Mouse (Mus musculus): ENCODE data around the gene Pacs1. TPM values are rescaled to one million over a fixed set of nuclear protein-coding genes. Genes with fewer than 3 reads are reported as not detected.
"Not testable (repeated sequence)": the region's sequence is repeated elsewhere in the genome, so short reads cannot be mapped to it uniquely, and the experiment has no call there.

Gene Pacs1
- polyA plus RNA-seq, 1 experiment from 2014 or later: 3.3 TPM

DNA sequence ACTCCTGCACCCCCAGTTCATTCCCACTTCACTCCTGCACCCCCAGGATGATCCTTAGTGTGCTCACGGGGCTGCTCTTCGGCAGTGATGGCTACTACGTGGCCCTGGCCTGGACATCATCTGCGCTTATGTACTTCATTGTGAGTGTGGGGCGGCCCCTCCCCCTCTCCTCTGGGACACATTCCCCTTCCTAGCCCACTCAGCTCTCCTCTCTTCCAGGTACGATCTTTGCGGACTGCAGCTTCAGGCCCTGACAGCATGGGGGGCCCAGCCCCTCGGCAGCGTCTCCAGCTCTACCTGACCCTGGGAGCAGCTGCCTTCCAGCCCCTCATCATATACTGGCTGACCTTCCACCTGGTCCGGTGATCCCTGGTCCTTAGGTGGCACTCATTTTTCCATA is 180.8 kb downstream of the Pacs1 start:
- TF ChIP-seq EP300 (IDR thresholded peaks at IDR 0.05; ENCODE audit: low read depth) (no peak), CTCF (IDR thresholded peaks at IDR 0.05; ENCODE audit: low read depth) (no peak)
- 84% methylated on average over 10 of the region's 10 CpGs for WGBS (ENCODE audit: insufficient replicate concordance)

DNA sequence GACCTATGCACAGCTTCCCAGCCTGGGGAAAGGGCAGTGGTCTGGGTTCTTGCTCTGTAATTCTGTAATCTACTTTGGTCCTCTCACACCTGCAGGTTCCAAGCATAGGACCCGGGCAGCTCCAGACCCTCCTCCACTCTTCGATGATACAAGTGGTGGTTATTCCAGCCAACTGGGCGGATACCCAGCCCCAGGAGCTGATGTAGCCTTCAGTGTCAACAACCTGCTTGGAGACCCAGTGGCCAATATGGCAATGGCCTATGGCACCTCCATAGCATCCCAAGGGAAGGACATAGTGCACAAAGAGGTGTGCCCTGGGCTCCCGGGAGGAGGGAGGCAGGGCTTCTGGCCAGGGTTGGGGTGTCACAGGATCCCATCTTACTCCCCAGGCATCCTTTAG is 183.6 kb downstream of the Pacs1 start:
- no peak for DNase-seq
- peaks cover 8% of the 10 kb centered on the region for H3K36me3 ChIP-seq (replicated peaks; ENCODE audit: insufficient read depth, low read length)
- WGBS (ENCODE audit: insufficient replicate concordance): 81% methylated on average over 4 of the region's 4 CpGs
- no peak for TF ChIP-seq CTCF (IDR thresholded peaks at IDR 0.05; ENCODE audit: low read depth)
- TF ChIP-seq EP300 (IDR thresholded peaks at IDR 0.05; ENCODE audit: low read depth): no peak
- H3K4me1 ChIP-seq (ENCODE audit: insufficient read depth): peaks cover 25% of the 10 kb centered on the region
- peaks cover 20% of the 10 kb centered on the region for H3K27me3 ChIP-seq (ENCODE audit: insufficient read depth, low read length)
- no peaks in the 10 kb centered on the region for H3K9me3 ChIP-seq (ENCODE audit: low read length)
- peak overlapping the region; percentile 97 for H3K4me2 ChIP-seq (ENCODE audit: low read depth, low read length)
- H3K27ac ChIP-seq (ENCODE audit: low read depth): no peak overlapping the region
- ATAC-seq: no peak
- peak overlapping the region; percentile 85 for H3K4me3 ChIP-seq (ENCODE audit: low read depth, low read length)
- peak overlapping the region; percentile 79; the same call in 1 of the 2 replicates for H3K9ac ChIP-seq (replicated peaks)

More for the DNA sequence above, 180.8 kb downstream of the Pacs1 start:
- ATAC-seq: no peak
- H3K9me3 ChIP-seq (ENCODE audit: low read length): no peaks in the 10 kb centered on the region
- DNase-seq: no peak
- peaks cover 8% of the 10 kb centered on the region for H3K36me3 ChIP-seq (replicated peaks; ENCODE audit: insufficient read depth, low read length)
- no peak overlapping the region for H3K4me2 ChIP-seq (ENCODE audit: low read depth, low read length)
- no peak overlapping the region for H3K9ac ChIP-seq (replicated peaks)
- peaks cover 17% of the 10 kb centered on the region for H3K4me1 ChIP-seq (ENCODE audit: insufficient read depth)
- no peak overlapping the region for H3K4me3 ChIP-seq (ENCODE audit: low read depth, low read length)
- H3K27me3 ChIP-seq (ENCODE audit: insufficient read depth, low read length): peaks cover 13% of the 10 kb centered on the region
- H3K27ac ChIP-seq (ENCODE audit: low read depth): no peak overlapping the region

DNA sequence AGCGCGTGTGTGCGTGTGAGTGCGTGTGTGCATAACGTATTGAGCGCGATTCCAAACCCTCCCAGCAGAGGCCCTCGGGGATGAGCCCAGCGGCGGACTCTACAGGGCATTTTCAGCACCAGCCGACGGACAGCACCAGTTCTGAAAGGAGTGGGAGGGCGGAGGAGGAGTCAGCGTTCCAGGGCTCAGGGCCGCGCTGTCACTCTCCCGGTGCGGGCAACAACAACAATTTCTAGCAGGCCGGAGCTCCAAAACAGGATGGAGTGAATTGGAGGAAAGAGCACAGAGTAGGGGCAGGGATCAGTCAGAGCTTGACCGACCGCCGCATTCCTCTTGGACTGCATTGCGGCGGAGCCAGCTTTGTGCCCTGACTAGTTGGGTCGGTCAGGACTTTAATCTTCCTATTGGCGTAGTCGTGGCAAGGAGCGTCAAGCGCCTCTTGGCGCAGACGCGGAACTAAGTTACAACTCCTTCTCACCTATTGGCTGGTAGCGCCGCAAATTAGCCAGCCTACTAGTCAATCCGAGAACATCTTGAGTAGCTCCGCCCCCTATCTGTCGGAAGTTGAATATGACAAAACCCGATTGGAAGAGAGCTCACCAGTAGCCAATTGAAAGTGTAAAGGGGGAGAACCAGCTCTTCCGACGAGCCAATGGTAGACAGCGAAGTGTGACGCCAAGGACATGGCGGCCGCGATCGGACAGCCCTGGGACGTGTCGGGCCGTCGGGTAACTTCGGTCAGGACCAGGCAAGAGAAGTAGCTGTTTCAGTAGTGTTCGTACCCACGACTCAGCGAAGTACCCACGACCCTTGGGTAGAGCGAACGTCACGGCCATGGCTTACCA is 184.8 kb downstream of the Pacs1 start, which contains the start of gene Yif1a:
Yif1a (plus strand) TSS at position 655 of the 845 bp plus-strand sequence.
- DNase-seq (peak; percentile 95), ATAC-seq (peak; percentile 90)
- TF ChIP-seq EP300 (IDR thresholded peaks at IDR 0.05; ENCODE audit: low read depth): peak; percentile 42; the same call in 1 of the 2 replicates
- TF ChIP-seq CTCF (IDR thresholded peaks at IDR 0.05; ENCODE audit: low read depth): peak; percentile 65
- under 1% methylated on average over 58 of the region's 58 CpGs for WGBS (ENCODE audit: insufficient replicate concordance)
- peaks cover 25% of the 10 kb centered on the region for H3K4me1 ChIP-seq (ENCODE audit: insufficient read depth)
- H3K4me2 ChIP-seq (ENCODE audit: low read depth, low read length): peak within 1 kb of the TSS; percentile 97
- H3K9ac ChIP-seq (replicated peaks): peak within 1 kb of the TSS; percentile 79
- H3K4me3 ChIP-seq (ENCODE audit: low read depth, low read length): peak within 1 kb of the TSS; percentile 85
- peaks cover 8% of the 10 kb centered on the region for H3K36me3 ChIP-seq (replicated peaks; ENCODE audit: insufficient read depth, low read length)
- peaks cover 33% of the 10 kb centered on the region for H3K27me3 ChIP-seq (ENCODE audit: insufficient read depth, low read length)
- H3K9me3 ChIP-seq (ENCODE audit: low read length): no peaks in the 10 kb centered on the region
- H3K27ac ChIP-seq (ENCODE audit: low read depth): peak within 1 kb of the TSS; percentile 89

DNA sequence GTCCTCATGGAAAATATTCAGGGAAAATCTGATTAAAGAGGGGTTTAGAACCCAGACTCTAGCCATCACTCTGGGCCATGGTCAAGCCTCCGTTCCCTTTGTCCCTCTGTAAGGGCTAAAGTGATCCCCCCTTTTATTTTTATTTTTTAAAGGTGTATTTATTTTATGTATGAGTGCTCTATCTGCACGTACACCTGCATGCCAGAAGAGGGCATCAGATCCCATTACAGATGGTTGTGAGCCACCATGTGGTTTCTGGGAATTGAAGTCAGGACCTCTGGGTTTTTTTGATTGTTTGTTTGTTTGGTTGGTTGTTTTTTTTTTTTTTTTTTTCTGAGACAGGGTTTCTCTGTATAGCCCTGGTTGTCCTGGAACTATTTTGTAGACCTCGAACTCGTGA is 186.4 kb downstream of the Pacs1 start:
- H3K4me2 ChIP-seq (ENCODE audit: low read depth, low read length); H3K4me3 ChIP-seq (ENCODE audit: low read depth, low read length); H3K27ac ChIP-seq (ENCODE audit: low read depth); H3K9me3 ChIP-seq (ENCODE audit: low read length); DNase-seq; H3K9ac ChIP-seq (replicated peaks); H3K36me3 ChIP-seq (replicated peaks; ENCODE audit: insufficient read depth, low read length); ATAC-seq: not testable (repeated sequence)
- peaks cover 48% of the 10 kb centered on the region for H3K27me3 ChIP-seq (ENCODE audit: insufficient read depth, low read length)
- WGBS (ENCODE audit: insufficient replicate concordance): 54% methylated on average over 4 of the region's 4 CpGs
- H3K4me1 ChIP-seq (ENCODE audit: insufficient read depth): peaks cover 25% of the 10 kb centered on the region
- TF ChIP-seq CTCF (IDR thresholded peaks at IDR 0.05; ENCODE audit: low read depth): peak; percentile 36; the same call in 1 of the 2 replicates

DNA sequence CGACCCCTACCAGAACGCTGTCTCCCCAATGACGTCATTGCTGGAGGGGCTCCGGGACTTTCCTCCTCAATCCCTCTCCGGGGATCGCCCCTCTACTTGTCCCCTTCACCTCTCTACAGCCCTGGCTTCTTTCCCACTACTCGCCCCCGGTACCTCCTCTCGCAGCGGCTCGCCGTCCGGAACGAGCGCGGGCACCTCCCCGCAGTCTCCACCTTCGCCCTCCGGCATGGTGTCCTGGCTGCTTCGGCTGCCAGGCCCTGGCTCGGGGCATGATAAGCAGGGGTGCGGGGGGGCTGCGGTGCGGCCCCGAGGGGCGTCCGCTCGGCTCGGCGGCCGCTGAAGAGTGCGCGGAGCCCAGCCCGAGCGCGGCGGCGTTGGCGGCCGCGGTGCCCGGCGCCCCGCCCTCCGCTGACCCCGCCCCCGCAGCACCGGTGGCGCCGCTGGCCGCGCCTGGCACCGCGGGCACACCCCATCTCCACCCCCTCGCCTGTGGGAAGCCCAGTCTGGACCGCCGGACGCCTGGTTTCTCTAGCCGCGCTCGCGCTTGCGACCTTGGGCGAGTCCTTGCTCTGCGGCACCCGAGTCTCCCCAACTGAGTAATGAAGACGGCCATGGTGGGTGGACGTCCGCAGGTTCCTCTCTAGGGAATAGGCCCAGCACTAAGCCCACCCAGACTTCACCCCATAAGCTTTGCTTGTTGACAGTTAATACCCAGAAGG is 187.6 kb downstream of the Pacs1 start, which contains the start of gene Tmem151a:
Tmem151a (minus strand) TSS at position 387 of the 719 bp plus-strand sequence.
- DNase-seq: peak; percentile 59
- Histone ChIP-seq H3K4me2 (ENCODE audit: low read depth, low read length) (peak within 1 kb of the TSS; percentile 91), H3K4me1 (ENCODE audit: insufficient read depth) (peaks cover 25% of the 10 kb centered on the region), H3K36me3 (replicated peaks; ENCODE audit: insufficient read depth, low read length) (no peaks in the 10 kb centered on the region), H3K27me3 (ENCODE audit: insufficient read depth, low read length) (peaks cover 58% of the 10 kb centered on the region), H3K27ac (ENCODE audit: low read depth) (no peak within 1 kb of the TSS), H3K4me3 (ENCODE audit: low read depth, low read length) (peak within 1 kb of the TSS; percentile 56), H3K9ac (replicated peaks) (no peak within 1 kb of the TSS; the same call in 1 of the 2 replicates), H3K9me3 (ENCODE audit: low read length) (no peaks in the 10 kb centered on the region)
- no peak for TF ChIP-seq EP300 (IDR thresholded peaks at IDR 0.05; ENCODE audit: low read depth)
- TF ChIP-seq CTCF (IDR thresholded peaks at IDR 0.05; ENCODE audit: low read depth): no peak
- 2% methylated on average over 61 of the region's 69 CpGs for WGBS (ENCODE audit: insufficient replicate concordance)
- ATAC-seq: no peak

DNA sequence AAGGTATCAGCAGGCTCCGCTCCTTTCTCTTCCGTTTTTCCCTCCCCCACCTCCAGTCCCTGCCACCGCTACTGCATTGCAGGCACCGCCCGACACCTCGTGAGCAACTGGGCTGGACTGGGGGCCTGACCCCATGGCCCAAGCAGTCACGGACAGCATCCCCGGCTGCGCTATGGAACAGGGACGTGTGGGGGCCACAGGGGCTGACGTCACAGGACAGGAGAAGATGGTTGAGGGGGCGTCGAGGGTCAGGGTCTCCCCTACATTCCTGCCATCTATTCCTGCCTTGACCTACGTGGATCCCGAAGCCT is 188.1 kb downstream of the Pacs1 start:
- TF ChIP-seq EP300 (IDR thresholded peaks at IDR 0.05; ENCODE audit: low read depth) (no peak), CTCF (IDR thresholded peaks at IDR 0.05; ENCODE audit: low read depth) (no peak)
- H3K4me2 ChIP-seq (ENCODE audit: low read depth, low read length): peak overlapping the region; percentile 91
- H3K36me3 ChIP-seq (replicated peaks; ENCODE audit: insufficient read depth, low read length): no peaks in the 10 kb centered on the region
- no peak for ATAC-seq
- H3K27ac ChIP-seq (ENCODE audit: low read depth): no peak overlapping the region
- H3K4me3 ChIP-seq (ENCODE audit: low read depth, low read length): peak overlapping the region; percentile 56
- H3K4me1 ChIP-seq (ENCODE audit: insufficient read depth): peaks cover 25% of the 10 kb centered on the region
- H3K9ac ChIP-seq (replicated peaks): no peak overlapping the region
- no peak for DNase-seq
- no peaks in the 10 kb centered on the region for H3K9me3 ChIP-seq (ENCODE audit: low read length)
- H3K27me3 ChIP-seq (ENCODE audit: insufficient read depth, low read length): peaks cover 61% of the 10 kb centered on the region
- WGBS (ENCODE audit: insufficient replicate concordance): 5% methylated on average over 12 of the region's 15 CpGs
